Mouse (Mus musculus) cerebellum, adult 8-10 months (tissue): ENCODE data around the gene Kcnk7.

Experiments used
- DNase-seq: peaks from one replicate; pipeline ENCODE4 v3.0.0; 2022

The Kcnk7 gene

GRCm38 (mm10) chr19:5756321-5756985 is 52.3 kb downstream of the Kcnk7 start:
- DNase-seq: peak; percentile 28
